Mouse (Mus musculus) right cerebral cortex, postnatal 36 days (tissue): ENCODE results near the gene D930007J09Rik.
A peak's percentile ranks its signal among the peaks of the same experiment; 100 is the strongest.

Experiments used
- DNase-seq, 2 experiments: peaks; one replicate each; pipeline ENCODE4 v3.0.0; 2022; ENCODE audit warnings: low spot score in 2 of 2, mixed read lengths in 1 of 2

Gene D930007J09Rik

GRCm38 (mm10) chr13:32802259-32803081 is at the start of gene D930007J09Rik:
Gene D930007J09Rik, minus strand, starts transcription at chr13:32802849.
- DNase-seq: peak; percentile 44 to 51

DNA sequence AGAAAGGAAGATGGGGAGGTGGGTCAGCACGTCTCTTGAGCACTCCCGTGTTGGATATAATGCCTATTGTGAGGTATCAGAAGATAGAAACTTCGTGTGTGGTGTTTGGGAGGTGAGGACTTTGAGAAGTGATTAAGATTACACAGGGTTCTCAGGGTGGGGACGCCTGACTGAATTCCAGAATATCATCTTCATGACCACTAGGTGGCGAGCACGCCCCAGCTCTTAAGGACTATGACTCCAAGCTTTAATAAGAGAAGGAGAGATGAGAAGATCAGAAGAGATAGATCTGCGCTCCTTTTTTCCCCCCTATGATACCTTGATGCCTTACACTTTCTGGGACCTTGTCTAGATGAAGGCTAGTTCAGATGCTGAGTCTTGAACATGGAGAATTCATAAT is 49.3 kb upstream of the D930007J09Rik start:
- DNase-seq: no peak

DNA sequence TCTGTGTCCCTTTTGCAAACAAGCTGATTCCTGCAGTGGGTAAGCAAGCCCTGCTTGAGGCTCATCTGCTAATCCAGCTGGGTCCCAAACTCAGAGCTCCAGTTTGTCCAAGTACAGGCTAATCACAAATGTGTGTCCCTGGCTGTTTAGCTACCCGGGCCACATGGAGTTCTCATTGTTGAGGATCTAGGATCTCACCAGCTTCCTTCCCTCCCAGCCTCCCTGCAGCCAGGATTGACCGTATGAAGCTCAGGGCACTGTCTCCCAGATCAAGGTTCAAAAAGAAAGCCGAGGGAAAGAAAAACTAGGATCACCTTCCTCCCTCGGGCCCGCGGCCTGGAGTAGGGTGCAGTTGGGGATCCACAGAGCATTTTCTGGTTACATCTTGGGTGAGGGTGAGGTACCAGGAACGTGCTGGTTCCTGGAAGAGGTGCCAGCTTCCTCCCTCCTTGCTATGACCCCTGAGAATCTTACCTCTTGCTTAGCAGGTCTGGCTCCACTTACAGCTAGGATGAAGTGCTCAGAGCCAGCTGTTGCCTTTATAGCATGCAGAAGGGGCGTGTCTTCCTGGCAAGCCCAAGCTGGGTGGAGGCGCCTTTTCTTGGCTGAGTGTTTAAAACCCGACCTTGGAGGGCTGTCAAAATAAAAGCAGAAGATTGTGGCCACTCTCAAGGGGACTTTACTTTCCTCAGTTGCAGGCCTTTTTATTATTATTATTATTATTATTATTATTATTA is 48.2 kb upstream of the D930007J09Rik start, which contains the start of gene Serpinb1a:
TSS of gene Serpinb1a (minus strand) at position 518 of the 737 bp plus-strand sequence.
- DNase-seq: no peak

GRCm38 (mm10) chr13:32850156-32850555 is 47.5 kb upstream of the D930007J09Rik start:
- DNase-seq: no peak

- no peak for DNase-seq
These were observed 47.0 kb upstream of the D930007J09Rik start for GRCm38 (mm10) chr13:32849531-32850123.

DNA sequence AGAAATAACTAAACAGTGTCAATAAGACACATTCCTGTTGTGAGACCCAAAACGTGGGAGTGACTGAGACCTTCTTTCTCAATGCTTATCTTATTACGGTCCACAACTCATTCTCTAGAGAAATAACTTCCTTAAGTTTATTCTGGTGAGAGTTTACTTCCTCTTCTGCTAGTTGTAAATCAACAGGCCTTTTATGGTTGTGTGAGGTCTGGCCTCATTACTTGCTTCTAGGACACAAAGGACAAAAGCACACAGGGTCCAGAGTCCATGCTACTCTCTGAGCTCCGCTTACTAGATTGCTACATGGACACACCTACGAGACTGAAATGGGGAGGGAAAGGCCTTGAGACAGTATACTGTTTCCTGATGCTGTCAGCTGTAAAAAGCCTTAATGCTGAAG is 46.4 kb upstream of the D930007J09Rik start:
- no peak for DNase-seq

GRCm38 (mm10) chr13:32846221-32846620 is 43.6 kb upstream of the D930007J09Rik start:
- no peak for DNase-seq

DNA sequence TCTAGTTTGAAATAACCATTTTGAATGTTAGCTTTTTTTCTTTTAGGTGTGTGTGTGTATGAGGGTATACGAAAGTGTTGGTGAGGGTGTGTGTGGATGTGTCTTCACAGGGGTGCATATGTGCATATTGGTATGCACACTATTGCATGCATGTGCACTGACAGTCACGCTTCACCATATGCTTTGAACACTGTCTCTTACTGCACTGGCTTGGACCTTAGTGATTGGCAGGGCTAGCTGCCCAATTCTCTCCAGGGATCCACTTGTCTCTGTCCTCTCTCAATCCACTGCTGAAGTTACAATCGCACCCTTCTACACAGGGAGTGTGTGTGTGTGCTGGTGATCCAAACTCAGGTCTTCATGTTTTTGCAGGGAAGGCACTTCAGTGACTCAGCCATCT is 38.7 kb upstream of the D930007J09Rik start:
- DNase-seq: no peak

GRCm38 (mm10) chr13:32839314-32839713 is 36.7 kb upstream of the D930007J09Rik start:
- no peak for DNase-seq

- DNase-seq: no peak
These were observed 31.9 kb upstream of the D930007J09Rik start for GRCm38 (mm10) chr13:32834513-32834912.

DNA sequence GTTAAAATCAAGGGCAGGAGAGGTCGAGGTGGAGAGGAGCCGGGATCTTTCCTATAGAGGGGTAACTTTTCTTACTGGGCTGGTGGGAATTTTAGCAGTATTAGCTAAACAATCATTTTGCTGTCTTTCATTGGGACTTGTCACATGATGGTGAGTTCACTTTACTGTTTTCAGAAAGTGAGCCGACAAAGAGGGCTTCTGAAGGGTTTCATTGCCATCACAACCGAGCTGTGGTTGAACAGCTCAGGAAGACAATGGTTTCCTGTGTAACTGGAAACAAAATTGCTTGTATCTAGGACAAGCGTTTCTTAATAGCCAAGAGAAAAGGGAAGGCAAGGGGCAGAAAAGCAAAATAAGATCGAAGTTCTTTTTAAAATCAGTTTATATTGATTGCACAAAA is 30.6 kb upstream of the D930007J09Rik start:
- no peak for DNase-seq

GRCm38 (mm10) chr13:32832776-32833175 is 30.1 kb upstream of the D930007J09Rik start:
- no peak for DNase-seq

DNA sequence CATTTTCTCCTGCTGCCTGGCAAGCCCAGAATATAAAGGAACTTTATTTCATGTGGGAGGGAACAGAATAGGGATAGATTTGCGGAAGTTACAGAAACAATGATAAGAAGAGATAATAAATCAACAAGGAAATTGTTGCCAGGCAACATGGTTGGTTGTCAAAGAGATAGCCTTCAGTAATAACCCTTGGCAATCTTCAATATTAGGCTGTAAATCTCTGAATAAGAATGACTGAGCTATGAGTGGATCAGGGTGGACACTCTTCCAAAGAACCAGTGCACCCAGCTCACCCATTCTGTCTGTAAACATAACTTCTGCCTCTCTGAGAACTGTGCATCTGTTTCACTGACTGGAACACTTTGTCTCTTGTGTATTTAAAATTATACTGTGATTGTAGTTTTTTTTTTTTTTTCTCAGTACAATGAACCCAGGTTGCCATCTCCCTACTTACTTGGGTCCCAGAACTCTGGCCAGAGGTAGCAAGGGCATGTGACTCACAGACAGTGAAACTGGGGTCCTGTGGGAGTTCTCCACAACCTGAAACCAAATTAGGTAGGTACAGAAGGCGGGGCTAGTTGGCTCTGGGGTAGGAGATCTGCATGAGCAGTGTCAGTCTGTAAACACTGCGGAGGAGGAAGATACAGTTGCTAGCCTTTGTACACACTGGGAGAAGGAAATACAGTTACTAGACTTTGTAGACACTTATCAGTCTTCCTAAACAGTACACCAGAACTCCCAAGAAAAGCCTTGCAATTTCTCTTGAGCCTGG is 29.0 kb upstream of the D930007J09Rik start:
- DNase-seq: no peak

DNA sequence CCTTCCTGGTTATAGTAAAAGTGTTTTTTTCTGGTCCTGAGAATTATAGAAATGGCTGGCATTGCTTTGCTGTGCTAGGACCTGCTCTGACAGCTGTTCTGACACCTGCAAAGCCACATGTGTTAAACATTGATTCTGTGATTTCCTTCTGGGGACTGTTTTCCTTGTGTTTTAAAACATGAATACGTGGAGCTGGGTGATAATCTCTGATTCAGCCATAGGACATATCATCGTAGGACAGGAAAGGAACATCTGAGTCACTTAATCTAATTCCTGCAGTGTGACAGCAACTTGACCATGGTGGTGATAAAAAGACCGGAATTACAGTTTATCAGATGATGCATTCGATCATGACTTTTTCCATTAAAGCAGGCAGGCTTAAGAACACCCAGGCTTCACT is 26.2 kb upstream of the D930007J09Rik start:
- no peak for DNase-seq

DNA sequence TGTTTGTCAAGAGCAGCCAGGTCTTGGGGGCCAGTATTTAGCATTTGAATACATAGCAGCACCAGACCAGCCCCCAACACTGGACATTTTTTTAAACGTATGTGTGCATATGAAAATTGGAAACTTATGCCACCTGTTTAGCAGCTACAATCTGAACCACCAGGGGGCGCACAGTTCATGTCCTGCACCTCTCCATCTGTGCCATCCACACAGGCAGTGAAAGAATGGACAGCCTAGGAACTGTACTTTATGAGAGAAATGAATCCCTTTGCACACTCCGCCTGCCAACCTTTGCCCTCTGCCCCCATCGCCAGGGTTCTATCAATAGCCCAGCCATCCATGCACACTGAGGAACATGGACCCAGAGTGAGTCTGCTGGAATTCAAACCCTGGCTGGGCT is 25.3 kb upstream of the D930007J09Rik start:
- peak; percentile 32 to 36 for DNase-seq

GRCm38 (mm10) chr13:32827111-32827822 is 24.6 kb upstream of the D930007J09Rik start:
- DNase-seq: no peak

DNA sequence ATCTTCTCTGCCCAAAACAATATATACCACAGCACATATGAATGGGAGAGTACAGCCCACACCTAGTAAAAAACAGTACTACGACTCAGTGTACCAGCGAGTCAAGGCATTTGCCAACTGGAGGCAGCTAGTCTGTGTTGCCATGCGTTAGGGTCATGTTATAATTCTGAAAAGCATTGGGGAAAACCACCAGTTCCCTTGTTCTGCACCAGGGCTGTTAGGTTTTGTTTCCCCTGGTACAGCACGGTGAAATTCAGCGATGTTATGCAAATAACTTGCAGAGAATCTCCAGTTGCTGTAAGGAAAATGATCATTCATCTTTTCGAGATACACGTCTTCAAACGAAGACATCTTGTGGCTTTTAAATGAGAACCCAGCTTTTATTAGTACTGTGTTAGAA is 22.9 kb upstream of the D930007J09Rik start:
- DNase-seq: no peak

- DNase-seq: no peak
These were observed 22.0 kb upstream of the D930007J09Rik start for GRCm38 (mm10) chr13:32824377-32825330.

DNA sequence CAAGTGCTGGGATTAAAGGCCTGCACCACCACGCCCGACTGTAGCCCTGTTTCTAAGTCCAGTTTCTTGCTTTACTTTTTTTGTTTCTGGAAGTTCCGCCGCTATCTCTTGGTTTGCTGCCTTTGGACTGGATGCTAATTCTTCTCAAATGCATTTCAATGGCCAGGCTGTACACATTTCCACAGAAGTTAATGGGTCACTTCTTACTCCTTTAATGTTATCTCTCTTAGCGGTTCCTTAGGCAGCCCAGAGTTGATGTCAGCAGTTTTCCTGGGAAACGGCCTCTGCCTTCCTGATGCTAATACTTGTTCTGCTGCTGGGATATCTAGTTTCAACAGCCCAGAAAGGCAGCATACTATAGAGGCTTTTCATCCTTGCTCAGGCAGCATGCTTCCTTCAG is 20.5 kb upstream of the D930007J09Rik start:
- DNase-seq: no peak

- no peak for DNase-seq
These were observed 19.0 kb upstream of the D930007J09Rik start for GRCm38 (mm10) chr13:32821671-32822070.
